In the genomic region with DNA sequence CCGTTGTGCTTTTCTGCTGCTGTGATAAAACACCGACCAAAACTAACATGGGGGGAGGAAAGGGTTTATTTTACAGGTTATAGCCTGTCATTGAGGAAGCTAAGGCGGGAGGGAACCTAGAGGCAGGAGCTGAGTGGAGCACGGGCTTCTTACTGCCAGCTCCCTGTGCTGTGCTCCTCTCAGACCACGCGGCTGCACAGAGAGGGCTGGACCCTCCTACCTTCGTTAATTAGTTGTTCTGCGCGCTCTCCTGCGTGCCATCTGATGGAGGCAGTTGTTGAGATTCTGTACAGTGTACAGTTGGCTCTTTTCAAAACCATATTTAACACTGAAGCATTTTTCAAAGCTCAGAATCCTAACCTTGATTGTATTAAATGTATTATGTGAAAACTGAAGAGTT, we compare ENCODE assay signal across 13 mouse cellular contexts. TPM values are rescaled to one million over a fixed set of nuclear protein-coding genes. Genes with fewer than 3 reads are reported as not detected.
DNase-seq lines count a peak whose midpoint lies in the region; ATAC-seq and TF ChIP-seq lines count a peak whose summit lies in the region.
"Had no signal": no experiment of that assay in that cellular context is flagged by ENCODE, and none has a peak within 500 bp of the region (broad histone marks: within the 10 kb centered on the region; RNA-seq: fewer than 3 reads in every experiment).

No protein-coding gene starts in this region.

- H3K4me2 ChIP-seq in embryonic facial prominence, embryonic 13.5 days: peak overlapping the region; percentile 35; the same call in 1 of the 2 replicates
- H3K4me2 ChIP-seq in kidney, embryonic 16.5 days (replicated peaks; ENCODE audit: low read depth, low read length): 0 out of 2 replicates have a peak overlapping the region, but pooled peaks have one; percentile 10
- 0 out of 2 replicates have a peak overlapping the region, but pooled peaks have one; percentile 8 for H3K4me2 ChIP-seq in limb, embryonic 15.5 days
- H3K4me2 ChIP-seq: heart, embryonic 11.5 days had no signal

- peaks cover 25% of the 10 kb centered on the region for H3K4me1 ChIP-seq in embryonic facial prominence, embryonic 13.5 days
- peaks cover 34% of the 10 kb centered on the region for H3K4me1 ChIP-seq in embryonic facial prominence, embryonic 10.5 days
- peaks cover 19% of the 10 kb centered on the region for H3K4me1 ChIP-seq in kidney, embryonic 16.5 days (ENCODE audit: insufficient read depth, low read length)
- H3K4me1 ChIP-seq in bone marrow macrophage, adult 2 months (ENCODE audit: control insufficient read depth, insufficient read depth, low read length): peaks cover 44% of the 10 kb centered on the region
- H3K4me1 ChIP-seq in limb, embryonic 15.5 days: peaks cover 23% of the 10 kb centered on the region

- TF ChIP-seq CTCF in bone marrow macrophage, adult 2 months (IDR thresholded peaks at IDR 0.05; ENCODE audit: low read depth, low read length): no peak

- WGBS in embryonic facial prominence, embryonic 13.5 days: 42% methylated on average over 10 of the region's 10 CpGs
- WGBS in embryonic facial prominence, embryonic 10.5 days: 58% methylated on average over 10 of the region's 10 CpGs
- WGBS in kidney, embryonic 16.5 days: 31% methylated on average over 10 of the region's 10 CpGs
- 29% methylated on average over 10 of the region's 10 CpGs for WGBS in limb, embryonic 15.5 days

- H3K27me3 ChIP-seq in embryonic facial prominence, embryonic 13.5 days: no peaks in the 10 kb centered on the region
- H3K27me3 ChIP-seq in embryonic facial prominence, embryonic 10.5 days (replicated peaks; ENCODE audit: low read depth, poor library complexity, severe bottlenecking): no peaks in the 10 kb centered on the region
- H3K27me3 ChIP-seq in kidney, embryonic 16.5 days (ENCODE audit: insufficient read depth, low read length): no peaks in the 10 kb centered on the region
- no peaks in the 10 kb centered on the region for H3K27me3 ChIP-seq in limb, embryonic 15.5 days

- no peak overlapping the region for H3K4me3 ChIP-seq in embryonic facial prominence, embryonic 13.5 days
- no peak overlapping the region for H3K4me3 ChIP-seq in embryonic facial prominence, embryonic 10.5 days
- no peak overlapping the region for H3K4me3 ChIP-seq in kidney, embryonic 16.5 days (ENCODE audit: low read length)
- no peak overlapping the region for H3K4me3 ChIP-seq in bone marrow macrophage, adult 2 months (ENCODE audit: insufficient read depth, low read length)
- no peak overlapping the region for H3K4me3 ChIP-seq in limb, embryonic 15.5 days

- DNase-seq in embryonic facial prominence, embryonic 10.5 days (ENCODE audit: low spot score): no peak
- no peak for DNase-seq in kidney, postnatal 25 days
- DNase-seq in right cerebral cortex, postnatal 14 days: no peak
- DNase-seq in adrenal gland, postnatal 4 days (ENCODE audit: low spot score in 2 of 2): no peak
- DNase-seq: kidney, adult 11 months had no signal

- H3K9me3 ChIP-seq in embryonic facial prominence, embryonic 13.5 days: no peaks in the 10 kb centered on the region
- H3K9me3 ChIP-seq in embryonic facial prominence, embryonic 10.5 days: no peaks in the 10 kb centered on the region
- H3K9me3 ChIP-seq in kidney, embryonic 16.5 days (ENCODE audit: low read length): no peaks in the 10 kb centered on the region
- H3K9me3 ChIP-seq in limb, embryonic 15.5 days: no peaks in the 10 kb centered on the region

- H3K9ac ChIP-seq in embryonic facial prominence, embryonic 13.5 days: peak overlapping the region; percentile 16; the same call in 1 of the 2 replicates
- 0 out of 2 replicates have a peak overlapping the region, but pooled peaks have one; percentile 11 for H3K9ac ChIP-seq in kidney, embryonic 16.5 days (replicated peaks; ENCODE audit: low read length)
- H3K9ac ChIP-seq in limb, embryonic 15.5 days: no peak overlapping the region

- H3K27ac ChIP-seq in embryonic facial prominence, embryonic 13.5 days: peak overlapping the region; percentile 78; the same call in 1 of the 2 replicates
- H3K27ac ChIP-seq in embryonic facial prominence, embryonic 10.5 days (replicated peaks): no peak overlapping the region
- H3K27ac ChIP-seq in kidney, embryonic 16.5 days (ENCODE audit: low read length): no peak overlapping the region
- peak overlapping the region; percentile 48 for H3K27ac ChIP-seq in bone marrow macrophage, adult 2 months (ENCODE audit: insufficient read depth, low read depth, low read length)
- no peak overlapping the region for H3K27ac ChIP-seq in limb, embryonic 15.5 days

- peaks cover 16% of the 10 kb centered on the region for H3K36me3 ChIP-seq in embryonic facial prominence, embryonic 13.5 days
- peaks cover 15% of the 10 kb centered on the region for H3K36me3 ChIP-seq in embryonic facial prominence, embryonic 10.5 days (replicated peaks)
- H3K36me3 ChIP-seq in kidney, embryonic 16.5 days (ENCODE audit: insufficient read depth, low read length): peaks cover 7% of the 10 kb centered on the region; the same call in 1 of the 2 replicates
- H3K36me3 ChIP-seq in limb, embryonic 15.5 days: peaks cover 5% of the 10 kb centered on the region; the same call in 1 of the 2 replicates

- no peak for ATAC-seq in embryonic facial prominence, embryonic 13.5 days (ENCODE audit: insufficient number of reproducible peaks, insufficient read depth, low FRiP score, low TSS enrichment, low read depth)
- ATAC-seq in kidney, embryonic 16.5 days (ENCODE audit: low FRiP score, low TSS enrichment): 0 out of 2 replicates have a peak, but pooled peaks have one; percentile 71
- no peak for ATAC-seq in limb, embryonic 15.5 days (ENCODE audit: insufficient number of reproducible peaks, low FRiP score, low TSS enrichment, low read depth)

- TF ChIP-seq POLR2A in bone marrow macrophage, adult 2 months (IDR thresholded peaks at IDR 0.05; ENCODE audit: borderline replicate concordance, low read depth, low read length): no peak

RNA-seq across cellular contexts. Expression of a gene that starts 14.8 kb away (rescaled TPM):
- polyA plus RNA-seq in embryonic facial prominence, embryonic 13.5 days (2015; fragmentation: Nextera tagmentation; extraction: Ambion mirVana): 21.4 and 22.1 TPM in 2 replicates
- 18.3 and 18.5 TPM in 2 replicates for polyA plus RNA-seq in embryonic facial prominence, embryonic 10.5 days (2016; fragmentation: Nextera tagmentation; extraction: Ambion mirVana)
- polyA plus RNA-seq in kidney, embryonic 16.5 days (2015; fragmentation: Nextera tagmentation; extraction: Ambion mirVana): 22.0 and 24.1 TPM in 2 replicates
- polyA plus RNA-seq in bone marrow macrophage, adult 2 months (2012; ENCODE audit: insufficient read depth, insufficient read length, missing spikeins): 77.0 and 84.9 TPM in 2 replicates
- polyA plus RNA-seq in limb, embryonic 15.5 days (2015; fragmentation: Nextera tagmentation; extraction: Ambion mirVana): 20.4 and 23.7 TPM in 2 replicates
- total RNA-seq in adrenal gland, postnatal 4 days (2021): 10 to 100 TPM; 75.1 to 78.2 TPM

RNA-seq across cellular contexts. Expression of a gene that starts 36.2 kb away (rescaled TPM):
- not detected in 2 replicates for polyA plus RNA-seq in embryonic facial prominence, embryonic 13.5 days (2015; fragmentation: Nextera tagmentation; extraction: Ambion mirVana)
- polyA plus RNA-seq in embryonic facial prominence, embryonic 10.5 days (2016; fragmentation: Nextera tagmentation; extraction: Ambion mirVana): not detected in 2 replicates
- polyA plus RNA-seq in kidney, embryonic 16.5 days (2015; fragmentation: Nextera tagmentation; extraction: Ambion mirVana): not detected in 2 replicates
- polyA plus RNA-seq in bone marrow macrophage, adult 2 months (2012; ENCODE audit: insufficient read depth, insufficient read length, missing spikeins): 0.40 and 0.49 TPM in 2 replicates
- polyA plus RNA-seq in limb, embryonic 15.5 days (2015; fragmentation: Nextera tagmentation; extraction: Ambion mirVana): not detected in 2 replicates
- total RNA-seq in adrenal gland, postnatal 4 days (2021): not detected
- total RNA-seq: layer of hippocampus, postnatal 10 days; liver, adult 2 months had no signal
- polyA plus RNA-seq: embryonic facial prominence, embryonic 11.5 days; liver, adult 2 months had no signal

RNA-seq across cellular contexts. Expression of a gene that starts 48.3 kb away (rescaled TPM):
- 48.4 and 53.6 TPM in 2 replicates for polyA plus RNA-seq in embryonic facial prominence, embryonic 13.5 days (2015; fragmentation: Nextera tagmentation; extraction: Ambion mirVana)
- 34.5 and 41.6 TPM in 2 replicates for polyA plus RNA-seq in embryonic facial prominence, embryonic 10.5 days (2016; fragmentation: Nextera tagmentation; extraction: Ambion mirVana)
- polyA plus RNA-seq in kidney, embryonic 16.5 days (2015; fragmentation: Nextera tagmentation; extraction: Ambion mirVana): 42.7 and 45.7 TPM in 2 replicates
- polyA plus RNA-seq in bone marrow macrophage, adult 2 months (2012; ENCODE audit: insufficient read depth, insufficient read length, missing spikeins): 32.5 and 35.5 TPM in 2 replicates
- 42.5 and 46.1 TPM in 2 replicates for polyA plus RNA-seq in limb, embryonic 15.5 days (2015; fragmentation: Nextera tagmentation; extraction: Ambion mirVana)
- total RNA-seq in adrenal gland, postnatal 4 days (2021): 10 to 100 TPM; 55.7 to 61.1 TPM

Comparison
In these comparisons a context has a peak if more than half of its experiments do, and no peak if none do; other contexts are left out.
1. H3K27ac ChIP-seq: peak in embryonic facial prominence, embryonic 13.5 days (single experiment) and bone marrow macrophage, adult 2 months (single experiment); none in embryonic facial prominence, embryonic 10.5 days (single experiment), kidney, embryonic 16.5 days (single experiment) and limb, embryonic 15.5 days (single experiment).
2. Peak in every context shown above with its lines, with median percentiles within 50 percentile points of each other: H3K4me2 ChIP-seq.